ENCODE assay signal across 9 mouse cellular contexts in the genomic region with DNA sequence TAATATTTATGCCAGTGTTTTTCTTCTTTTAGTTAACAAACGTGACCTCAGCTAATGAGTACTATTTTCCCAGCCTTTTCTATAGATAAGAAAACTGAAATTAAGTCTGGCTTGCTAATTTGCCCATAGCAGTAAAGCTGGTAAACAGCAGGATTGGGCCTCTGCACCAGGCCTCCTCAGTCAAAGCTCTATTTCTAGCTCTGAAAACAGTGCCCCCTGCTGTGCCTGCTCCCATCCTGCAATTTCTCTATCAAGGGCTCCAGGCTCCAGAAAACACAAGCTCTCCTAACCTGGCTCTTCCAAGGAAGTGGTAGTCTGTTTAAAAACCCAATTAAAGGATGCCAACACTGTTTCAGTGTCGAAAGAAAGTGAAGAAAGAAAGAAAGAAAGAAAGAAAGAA.
A peak's percentile ranks its signal among the peaks of the same experiment; 100 is the strongest.
DNase-seq lines count a peak whose midpoint lies in the region; ATAC-seq lines count a peak whose summit lies in the region.
"Had no signal": no experiment of that assay in that cellular context is flagged by ENCODE, and none has a peak within 500 bp of the region (broad histone marks: within the 10 kb centered on the region; RNA-seq: fewer than 3 reads in every experiment).

No protein-coding gene starts in this region.

- no peak overlapping the region for H3K27ac ChIP-seq in heart, embryonic 11.5 days (ENCODE audit: low read depth, low read length)
- peak overlapping the region; percentile 73 for H3K27ac ChIP-seq in forebrain, embryonic 15.5 days (replicated peaks)
- peak overlapping the region; percentile 78 for H3K27ac ChIP-seq in hindbrain, embryonic 13.5 days
- peak overlapping the region; percentile 78 for H3K27ac ChIP-seq in midbrain, embryonic 13.5 days
- H3K27ac ChIP-seq: limb, embryonic 12.5 days had no signal

- no peaks in the 10 kb centered on the region; the same call in 1 of the 2 replicates for H3K4me1 ChIP-seq in heart, embryonic 11.5 days (ENCODE audit: control insufficient read depth, insufficient read depth, low read length)
- peaks cover 42% of the 10 kb centered on the region for H3K4me1 ChIP-seq in forebrain, embryonic 15.5 days
- H3K4me1 ChIP-seq in hindbrain, embryonic 13.5 days (replicated peaks): peaks cover 49% of the 10 kb centered on the region
- peaks cover 33% of the 10 kb centered on the region for H3K4me1 ChIP-seq in midbrain, embryonic 13.5 days (replicated peaks)

- no peak overlapping the region for H3K4me2 ChIP-seq in heart, embryonic 11.5 days
- H3K4me2 ChIP-seq in forebrain, embryonic 15.5 days (replicated peaks): no peak overlapping the region
- H3K4me2 ChIP-seq in hindbrain, embryonic 13.5 days: no peak overlapping the region
- H3K4me2 ChIP-seq in midbrain, embryonic 13.5 days (replicated peaks): no peak overlapping the region
- H3K4me2 ChIP-seq: limb, embryonic 12.5 days had no signal

- H3K27me3 ChIP-seq in heart, embryonic 11.5 days (ENCODE audit: control insufficient read depth, insufficient read depth, low read length): no peaks in the 10 kb centered on the region
- H3K27me3 ChIP-seq in forebrain, embryonic 15.5 days: no peaks in the 10 kb centered on the region
- H3K27me3 ChIP-seq in hindbrain, embryonic 13.5 days: no peaks in the 10 kb centered on the region
- no peaks in the 10 kb centered on the region for H3K27me3 ChIP-seq in midbrain, embryonic 13.5 days
- H3K27me3 ChIP-seq: limb, embryonic 12.5 days had no signal

- DNase-seq in heart, adult 18-20 months: peak; percentile 73 to 87
- peak; percentile 44 for DNase-seq in c-Kit-positive CD71-positive TER-119-positive erythroid progenitor cells, embryonic 14.5 days (ENCODE audit: low spot score)
- peak; percentile 57 for DNase-seq in left cerebral cortex, adult 11 months (ENCODE audit: low spot score)
- peak; percentile 51 for DNase-seq in thymus, postnatal 4 days

- H3K9me3 ChIP-seq in heart, embryonic 11.5 days (replicated peaks; ENCODE audit: control insufficient read depth, low read length): no peaks in the 10 kb centered on the region
- H3K9me3 ChIP-seq in forebrain, embryonic 15.5 days: no peaks in the 10 kb centered on the region
- H3K9me3 ChIP-seq in hindbrain, embryonic 13.5 days: no peaks in the 10 kb centered on the region
- no peaks in the 10 kb centered on the region for H3K9me3 ChIP-seq in midbrain, embryonic 13.5 days
- H3K9me3 ChIP-seq: limb, embryonic 12.5 days had no signal

- no peaks in the 10 kb centered on the region for H3K36me3 ChIP-seq in heart, embryonic 11.5 days (ENCODE audit: control insufficient read depth, insufficient read depth, low read length)
- 0 out of 2 replicates have a peak, but pooled peaks cover 7% of the 10 kb centered on the region for H3K36me3 ChIP-seq in forebrain, embryonic 15.5 days
- H3K36me3 ChIP-seq in hindbrain, embryonic 13.5 days: no peaks in the 10 kb centered on the region
- no peaks in the 10 kb centered on the region for H3K36me3 ChIP-seq in midbrain, embryonic 13.5 days
- H3K36me3 ChIP-seq: limb, embryonic 12.5 days had no signal

- WGBS in heart, embryonic 11.5 days (ENCODE audit: insufficient replicate concordance): 41% methylated on average over 2 of the region's 2 CpGs
- WGBS in forebrain, embryonic 15.5 days: 20% methylated on average over 2 of the region's 2 CpGs
- WGBS in hindbrain, embryonic 13.5 days: 68% methylated on average over 2 of the region's 2 CpGs
- WGBS in midbrain, embryonic 13.5 days: 68% methylated on average over 2 of the region's 2 CpGs

- ATAC-seq in heart, embryonic 11.5 days (replicated peaks; ENCODE audit: insufficient number of reproducible peaks, low FRiP score, low TSS enrichment): no peak
- no peak for ATAC-seq in forebrain, embryonic 15.5 days (replicated peaks)
- ATAC-seq in hindbrain, embryonic 13.5 days (ENCODE audit: low FRiP score): no peak
- no peak for ATAC-seq in midbrain, embryonic 13.5 days

- no peak overlapping the region for H3K9ac ChIP-seq in heart, embryonic 11.5 days (ENCODE audit: low read depth, low read length)
- no peak overlapping the region for H3K9ac ChIP-seq in forebrain, embryonic 15.5 days (replicated peaks)
- no peak overlapping the region for H3K9ac ChIP-seq in hindbrain, embryonic 13.5 days
- no peak overlapping the region for H3K9ac ChIP-seq in midbrain, embryonic 13.5 days (replicated peaks)
- H3K9ac ChIP-seq: limb, embryonic 12.5 days had no signal

- H3K4me3 ChIP-seq in heart, embryonic 11.5 days (ENCODE audit: low read depth, low read length): no peak overlapping the region
- no peak overlapping the region for H3K4me3 ChIP-seq in forebrain, embryonic 15.5 days
- no peak overlapping the region for H3K4me3 ChIP-seq in hindbrain, embryonic 13.5 days
- H3K4me3 ChIP-seq in midbrain, embryonic 13.5 days (replicated peaks): no peak overlapping the region
- H3K4me3 ChIP-seq: limb, embryonic 12.5 days had no signal
